ENCODE assay signal across 8 mouse cellular contexts in genomic region chr8:83921558-83921957, GRCm38 (mm10). TPM values are rescaled to one million over a fixed set of nuclear protein-coding genes. Genes with fewer than 3 reads are reported as not detected.
A peak's percentile ranks its signal among the peaks of the same experiment; 100 is the strongest.
DNase-seq lines count a peak whose midpoint lies in the region; ATAC-seq lines count a peak whose summit lies in the region.

No protein-coding gene starts in this region.

- DNase-seq in ZHBTc4 (ENCODE audit: low read depth, low spot score): peak; percentile 87
- peak; percentile 83 to 92 for DNase-seq in cerebellum, postnatal 36 days
- peak; percentile 59 to 60 for DNase-seq in gastrocnemius, adult 8-10 months (ENCODE audit: low spot score in 2 of 2)
- peak; percentile 91 to 96 for DNase-seq in layer of hippocampus, postnatal 10 days (ENCODE audit: low spot score in 2 of 2)
- peak; percentile 91 for DNase-seq in lung, postnatal 36 days
- DNase-seq in right cerebral cortex, adult 18-20 months: peak; percentile 81
- DNase-seq in urinary bladder, postnatal 4 days (ENCODE audit: low spot score in 2 of 2): peak; percentile 62 to 85

- peak; percentile 54 for ATAC-seq in CD4-positive, CD25-positive, alpha-beta regulatory T cell, adult 4 months

RNA-seq across cellular contexts. Expression of gene Adgrl1, which starts 21.7 kb away (rescaled TPM):
- polyA plus RNA-seq in CD4-positive, CD25-positive, alpha-beta regulatory T cell, adult 4 months (2017; shearing (Covaris generic)): 10 to 100 TPM in 1 of 2 experiments, 1 to 10 TPM in 1; 8.9 to 11.5 TPM
- 10 to 100 TPM in 2 of 4 experiments, 1 to 10 TPM in 2; 9.8 to 17.5 (median 12.5) TPM for total RNA-seq in gastrocnemius, adult 8-10 months (2022)
- 100 to 1,000 TPM; 360 to 379 TPM for total RNA-seq in layer of hippocampus, postnatal 10 days (2021)

RNA-seq across cellular contexts. Expression of gene Gm10644, which starts 33.4 kb away (rescaled TPM):
- polyA plus RNA-seq in CD4-positive, CD25-positive, alpha-beta regulatory T cell, adult 4 months (2017; shearing (Covaris generic)): under 1 TPM; 0.20 to 0.92 TPM
- total RNA-seq in gastrocnemius, adult 8-10 months (2022): under 1 TPM; 0.24 to 0.94 (median 0.58) TPM
- total RNA-seq in layer of hippocampus, postnatal 10 days (2021): under 1 TPM; 0.22 to 0.37 TPM

RNA-seq across cellular contexts. Expression of gene Asf1b, which starts 33.7 kb away (rescaled TPM):
- 10 to 100 TPM; 22.3 to 45.2 TPM for polyA plus RNA-seq in CD4-positive, CD25-positive, alpha-beta regulatory T cell, adult 4 months (2017; shearing (Covaris generic))
- under 1 TPM; 0.31 to 0.56 (median 0.41) TPM for total RNA-seq in gastrocnemius, adult 8-10 months (2022)
- 1 to 10 TPM; 2.0 to 2.1 TPM for total RNA-seq in layer of hippocampus, postnatal 10 days (2021)

RNA-seq across cellular contexts. Expression of gene Prkaca, which starts 51.2 kb away (rescaled TPM):
- polyA plus RNA-seq in CD4-positive, CD25-positive, alpha-beta regulatory T cell, adult 4 months (2017; shearing (Covaris generic)): 10 to 100 TPM in 1 of 2 experiments, 1 to 10 TPM in 1; 9.5 to 15.4 TPM
- 100 to 1,000 TPM; 144 to 161 (median 159) TPM for total RNA-seq in gastrocnemius, adult 8-10 months (2022)
- 100 to 1,000 TPM; 240 to 254 TPM for total RNA-seq in layer of hippocampus, postnatal 10 days (2021)

Comparison
In these comparisons a context has a peak if more than half of its experiments do, and no peak if none do; other contexts are left out.
1. Peak in every context shown above with its lines: DNase-seq and ATAC-seq.
2. RNA of gene Adgrl1, which starts 21.7 kb away (total RNA-seq): 360 to 379 TPM in layer of hippocampus, postnatal 10 days; 9.8 to 17.5 TPM in gastrocnemius, adult 8-10 months; every median in the first group is over 10 times any median in the second.